Mouse (Mus musculus) lung, adult 2 months (tissue): ENCODE results near the gene Usp27x.

ENCODE experiments used
- CTCF ChIP-seq: fragments of 200-500 bp; IDR thresholded peaks from 2 replicates; pipeline ENCODE4 v1.5.1; 2011; ENCODE audit warnings: mild to moderate bottlenecking, low read length, control low read depth; ENCODE audit not compliant: insufficient read depth
- POLR2A ChIP-seq: fragments of 200-500 bp; IDR thresholded peaks from 2 replicates; pipeline ENCODE4 v1.6.1; 2011; ENCODE audit warnings: low read depth, mild to moderate bottlenecking, control low read depth, low read length, borderline replicate concordance; ENCODE audit errors: extremely low read depth

- TF ChIP-seq POLR2A (no peak), CTCF (no peak)
Measured at GRCm38 (mm10) chrX:7376586-7376985, 956 bp upstream of the Usp27x start.
